Mouse (Mus musculus): ENCODE data around the gene Scgb1b10.
"Not testable (repeated sequence)": the region's sequence is repeated elsewhere in the genome, so short reads cannot be mapped to it uniquely, and the experiment has no call there.

Scgb1b10 gene

DNA sequence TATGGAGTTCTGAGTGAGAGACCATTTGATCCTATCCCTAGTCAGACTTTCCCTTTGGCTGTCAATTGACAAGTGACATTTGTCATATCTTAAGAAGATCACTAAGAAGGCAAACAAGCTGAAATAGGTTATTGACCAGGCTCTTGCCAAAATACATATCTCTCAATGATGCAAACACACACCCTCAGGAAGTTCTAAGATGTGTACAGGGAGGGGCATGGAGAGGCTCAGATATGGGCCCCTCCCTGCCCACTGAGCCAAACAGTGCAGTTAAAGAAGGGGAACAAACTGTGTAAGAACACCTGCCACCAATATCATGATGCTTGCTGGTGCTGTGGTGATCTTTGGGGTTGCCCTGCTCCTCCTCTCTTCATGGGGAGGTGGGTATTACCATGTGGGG lies at the start of gene Scgb1b10:
Gene Scgb1b10, plus strand, starts transcription at position 301 of the 400 bp plus-strand sequence.
- DNase-seq (ENCODE audit: low spot score) = not testable (repeated sequence)

Measured in ovary, postnatal 36 days (tissue).